In genomic region chr16:35159532-35159931, GRCm38 (mm10) we compare ENCODE assay signal across 10 mouse cellular contexts. TPM values are rescaled to one million over a fixed set of nuclear protein-coding genes. Genes with fewer than 3 reads are reported as not detected.
DNase-seq lines count a peak whose midpoint lies in the region; ATAC-seq and TF ChIP-seq lines count a peak whose summit lies in the region.
"Had no signal": no experiment of that assay in that cellular context is flagged by ENCODE, and none has a peak within 500 bp of the region (broad histone marks: within the 10 kb centered on the region; RNA-seq: fewer than 3 reads in every experiment).

No protein-coding gene starts in this region.

- H3K36me3 ChIP-seq in forebrain, embryonic 11.5 days (ENCODE audit: control insufficient read depth, insufficient read depth, low read length): no peaks in the 10 kb centered on the region
- no peaks in the 10 kb centered on the region for H3K36me3 ChIP-seq in forebrain, embryonic 10.5 days (replicated peaks)
- H3K36me3 ChIP-seq in liver, embryonic 13.5 days: no peaks in the 10 kb centered on the region
- H3K36me3 ChIP-seq in liver, embryonic 11.5 days (ENCODE audit: control insufficient read depth, insufficient read depth, low read length): no peaks in the 10 kb centered on the region
- no peaks in the 10 kb centered on the region for H3K36me3 ChIP-seq in midbrain, embryonic 15.5 days (replicated peaks)

- WGBS in forebrain, embryonic 11.5 days: 65% methylated on average over 8 of the region's 8 CpGs
- 67% methylated on average over 8 of the region's 8 CpGs for WGBS in forebrain, embryonic 10.5 days
- 41% methylated on average over 8 of the region's 8 CpGs for WGBS in liver, embryonic 13.5 days (ENCODE audit: insufficient replicate concordance)
- WGBS in liver, embryonic 11.5 days: 53% methylated on average over 8 of the region's 8 CpGs
- WGBS in midbrain, embryonic 15.5 days: 64% methylated on average over 8 of the region's 8 CpGs

- TF ChIP-seq POLR2A in brain, embryonic 14.5 days (IDR thresholded peaks at IDR 0.05; ENCODE audit: borderline replicate concordance, extremely low read depth, insufficient read depth, insufficient read length, poor library complexity, severe bottlenecking): no peak

- H3K27me3 ChIP-seq in forebrain, embryonic 11.5 days (ENCODE audit: control insufficient read depth, insufficient read depth, low read length): peaks cover 21% of the 10 kb centered on the region
- peaks cover 51% of the 10 kb centered on the region for H3K27me3 ChIP-seq in forebrain, embryonic 10.5 days (ENCODE audit: poor library complexity, severe bottlenecking)
- peaks cover 67% of the 10 kb centered on the region for H3K27me3 ChIP-seq in liver, embryonic 13.5 days
- peaks cover 53% of the 10 kb centered on the region for H3K27me3 ChIP-seq in liver, embryonic 11.5 days (replicated peaks; ENCODE audit: control insufficient read depth, insufficient read depth, low read length)
- 0 out of 2 replicates have a peak, but pooled peaks cover 6% of the 10 kb centered on the region for H3K27me3 ChIP-seq in midbrain, embryonic 15.5 days (replicated peaks)

- peak; percentile 49 for DNase-seq in forebrain, embryonic 11.5 days (ENCODE audit: low spot score)
- DNase-seq in forebrain, embryonic 10.5 days (ENCODE audit: extremely low spot score, low spot score): no peak
- peak; percentile 2 for DNase-seq in liver, embryonic 13.5 days
- no peak for DNase-seq in liver, embryonic 11.5 days (ENCODE audit: low spot score)
- DNase-seq in brain, embryonic 14.5 days (ENCODE audit: low read depth): peak; percentile 12
- no peak for DNase-seq in spleen, postnatal 10 days (ENCODE audit: low spot score in 2 of 2)
- DNase-seq in adrenal gland, postnatal 14 days: no peak
- DNase-seq: lung, postnatal 14 days had no signal

- H3K4me3 ChIP-seq in forebrain, embryonic 11.5 days (ENCODE audit: low read depth, low read length): no peak overlapping the region
- H3K4me3 ChIP-seq in forebrain, embryonic 10.5 days: no peak overlapping the region
- no peak overlapping the region for H3K4me3 ChIP-seq in liver, embryonic 13.5 days (replicated peaks)
- no peak overlapping the region for H3K4me3 ChIP-seq in liver, embryonic 11.5 days (ENCODE audit: low read depth, low read length)
- H3K4me3 ChIP-seq in midbrain, embryonic 15.5 days: no peak overlapping the region
- H3K4me3 ChIP-seq: erythroblast, embryonic 14.5 days had no signal

- H3K27ac ChIP-seq in forebrain, embryonic 11.5 days (ENCODE audit: low read depth, low read length): no peak overlapping the region
- no peak overlapping the region for H3K27ac ChIP-seq in forebrain, embryonic 10.5 days
- H3K27ac ChIP-seq in liver, embryonic 13.5 days: no peak overlapping the region
- H3K27ac ChIP-seq in liver, embryonic 11.5 days (ENCODE audit: low read depth, low read length): no peak overlapping the region
- peak overlapping the region; percentile 35; the same call in 1 of the 2 replicates for H3K27ac ChIP-seq in midbrain, embryonic 15.5 days

- H3K9ac ChIP-seq in forebrain, embryonic 11.5 days (ENCODE audit: low read length): no peak overlapping the region
- H3K9ac ChIP-seq in liver, embryonic 13.5 days: no peak overlapping the region
- H3K9ac ChIP-seq in liver, embryonic 11.5 days (ENCODE audit: low read depth, low read length): no peak overlapping the region
- H3K9ac ChIP-seq in midbrain, embryonic 15.5 days: no peak overlapping the region

- no peak for ATAC-seq in forebrain, embryonic 11.5 days (replicated peaks; ENCODE audit: low FRiP score)
- ATAC-seq in liver, embryonic 13.5 days (ENCODE audit: low read depth): no peak
- no peak for ATAC-seq in liver, embryonic 11.5 days (replicated peaks; ENCODE audit: low FRiP score)
- peak; percentile 2; the same call in 1 of the 2 replicates for ATAC-seq in midbrain, embryonic 15.5 days (replicated peaks)

- TF ChIP-seq CTCF in brain, embryonic 14.5 days (IDR thresholded peaks at IDR 0.05; ENCODE audit: borderline replicate concordance, extremely low read depth, insufficient read depth, insufficient read length): no peak

- H3K9me3 ChIP-seq in forebrain, embryonic 11.5 days (ENCODE audit: control insufficient read depth, low read length): no peaks in the 10 kb centered on the region
- H3K9me3 ChIP-seq in forebrain, embryonic 10.5 days: no peaks in the 10 kb centered on the region
- no peaks in the 10 kb centered on the region for H3K9me3 ChIP-seq in liver, embryonic 13.5 days (replicated peaks)
- H3K9me3 ChIP-seq in liver, embryonic 11.5 days (ENCODE audit: control insufficient read depth, low read length): no peaks in the 10 kb centered on the region
- H3K9me3 ChIP-seq in midbrain, embryonic 15.5 days: no peaks in the 10 kb centered on the region

- no peak overlapping the region for H3K4me2 ChIP-seq in forebrain, embryonic 11.5 days (ENCODE audit: low read depth, low read length, severe bottlenecking)
- no peak overlapping the region for H3K4me2 ChIP-seq in liver, embryonic 13.5 days
- no peak overlapping the region for H3K4me2 ChIP-seq in liver, embryonic 11.5 days
- peak overlapping the region; percentile 64 for H3K4me2 ChIP-seq in midbrain, embryonic 15.5 days

- peaks cover 14% of the 10 kb centered on the region; the same call in 1 of the 2 replicates for H3K4me1 ChIP-seq in forebrain, embryonic 11.5 days (replicated peaks; ENCODE audit: control insufficient read depth, insufficient read depth, low read length)
- H3K4me1 ChIP-seq in forebrain, embryonic 10.5 days: peaks cover 56% of the 10 kb centered on the region
- peaks cover 15% of the 10 kb centered on the region for H3K4me1 ChIP-seq in liver, embryonic 13.5 days (replicated peaks)
- H3K4me1 ChIP-seq in liver, embryonic 11.5 days (replicated peaks; ENCODE audit: control insufficient read depth, insufficient read depth, low read length): no peaks in the 10 kb centered on the region; the same call in 1 of the 2 replicates
- peaks cover 66% of the 10 kb centered on the region for H3K4me1 ChIP-seq in midbrain, embryonic 15.5 days

RNA-seq across cellular contexts. Expression of gene Adcy5, which starts 4.9 kb away (rescaled TPM):
- polyA plus RNA-seq in forebrain, embryonic 11.5 days (2014; fragmentation: Nextera tagmentation; extraction: Ambion mirVana): 1.8 and 2.1 TPM in 2 replicates
- 0.64 and 0.67 TPM in 2 replicates for polyA plus RNA-seq in forebrain, embryonic 10.5 days (2016; fragmentation: Nextera tagmentation; extraction: Ambion mirVana)
- polyA plus RNA-seq in liver, embryonic 13.5 days (2015; fragmentation: Nextera tagmentation; extraction: Ambion mirVana): 0.10 and 0.15 TPM in 2 replicates
- polyA plus RNA-seq in liver, embryonic 11.5 days (2014; fragmentation: Nextera tagmentation; extraction: Ambion mirVana): 0.48 and 0.52 TPM in 2 replicates
- polyA plus RNA-seq in brain, embryonic 14.5 days (2012; rRNA removed): 25.5 and 36.2 TPM in 2 replicates
- polyA plus RNA-seq in midbrain, embryonic 15.5 days (2015; fragmentation: Nextera tagmentation; extraction: Ambion mirVana): 8.7 and 9.1 TPM in 2 replicates
- 6.3 and 8.9 TPM in 2 replicates for total RNA-seq in adrenal gland, postnatal 14 days (2021)
- polyA plus RNA-seq: erythroblast, embryonic 14.5 days had no signal

Comparison
In these comparisons a context has a peak if more than half of its experiments do, and no peak if none do; other contexts are left out.
1. DNase-seq: peak in forebrain, embryonic 11.5 days (single experiment), liver, embryonic 13.5 days (single experiment) and brain, embryonic 14.5 days (single experiment); none in forebrain, embryonic 10.5 days (single experiment), liver, embryonic 11.5 days (single experiment), spleen, postnatal 10 days (0 of 2) and adrenal gland, postnatal 14 days (single experiment).